Mouse (Mus musculus) liver, postnatal 0 days (tissue): ENCODE measurements at regions not wholly inside any gene's neighbourhood (a gene's known extent, or its start where the extent isn't known, plus 50 kb on each side); places are given as distances from the start of the nearest gene placed in this dataset.

Experiments
- CTCF ChIP-seq: sonication (generic); IDR thresholded peaks from 2 replicates; pipeline ENCODE4 v1.5.1; 2016; ENCODE audit warnings: antibody characterized with exemption, low read depth
- EP300 ChIP-seq: IDR thresholded peaks from 2 replicates; pipeline ENCODE4 v1.6.1; 2016; ENCODE audit warnings: antibody characterized with exemption, low read depth, mild to moderate bottlenecking

- TF ChIP-seq CTCF (no peak), EP300 (no peak)
These were observed 67.5 kb downstream of the Enc1 start for GRCm38 (mm10) chr13:97308431-97308830.
